Mouse (Mus musculus) layer of hippocampus, postnatal 14 days (tissue): ENCODE results near the gene Cpb2. TPM values are rescaled to one million over a fixed set of nuclear protein-coding genes. Genes with fewer than 3 reads are reported as not detected.

Source experiments
- microRNA-seq, 2 experiments: library from miRNA; unstranded; fragments of <30 nt; microRNA quantifications; one replicate each; pipeline ENCODE4 v1.2.0; 2021
- total RNA-seq, 2 experiments: library from RNA; stranded (reverse); gene quantifications; 2 replicates each; pipeline ENCODE4 v1.2.3; 2021

Cpb2 gene
- total RNA-seq, 2 experiments from 2014 or later, result not detected

Small RNAs within 50 kb of the gene (microRNA-seq; reads per million reads assigned to microRNA genes)
- gene Gm44482, result 0 reads per million in 2 experiments

Other genes with a start within 250 kb of the Cpb2 start
- 1 to 10 TPM; 1.2 to 1.4 TPM for gene Rubcnl, start 226.3 kb upstream of the Cpb2 start, total RNA-seq
- not detected for gene Lrrc63, start 111.4 kb upstream of the Cpb2 start, total RNA-seq
- gene Lcp1, start 111.2 kb upstream of the Cpb2 start, total RNA-seq, result 1 to 10 TPM; 6.9 to 7.5 TPM
- 10 to 100 TPM; 53.1 to 55.8 TPM for gene Zc3h13, start 42.1 kb downstream of the Cpb2 start, total RNA-seq
- gene Siah3, start 213.7 kb downstream of the Cpb2 start, total RNA-seq, result 10 to 100 TPM; 10.7 to 13.4 TPM